Mouse (Mus musculus): ENCODE measurements around the gene Gjc1. TPM values are rescaled to one million over a fixed set of nuclear protein-coding genes. Genes with fewer than 3 reads are reported as not detected.

Gjc1 gene
- polyA plus RNA-seq, 1 experiment from 2014 or later = 24.9 TPM

- Histone ChIP-seq H3K9ac (ENCODE audit: low read depth, low read length) (peak overlapping the region; percentile 60; the same call in 1 of the 2 replicates), H3K27ac (ENCODE audit: low read length) (no peak overlapping the region), H3K36me3 (ENCODE audit: control insufficient read depth, insufficient read depth, low read length) (no peaks in the 10 kb centered on the region), H3K9me3 (ENCODE audit: control insufficient read depth, low read length) (no peaks in the 10 kb centered on the region), H3K27me3 (replicated peaks; ENCODE audit: control insufficient read depth, insufficient read depth, low read length) (no peaks in the 10 kb centered on the region), H3K4me1 (ENCODE audit: control insufficient read depth, insufficient read depth, low read length) (peaks cover 16% of the 10 kb centered on the region), H3K4me2 (ENCODE audit: low read depth, low read length) (0 out of 2 replicates have a peak overlapping the region, but pooled peaks have one; percentile 52), H3K4me3 (ENCODE audit: low read length) (no peak overlapping the region)
- WGBS = 45% methylated on average over 14 of the region's 14 CpGs
- ATAC-seq = no peak
Observed at GRCm38 (mm10) chr11:102778165-102778564, 41.3 kb downstream of the Gjc1 start.

GRCm38 (mm10) chr11:102777598-102777997, 41.9 kb downstream of the Gjc1 start:
- Histone ChIP-seq H3K9me3 (ENCODE audit: control insufficient read depth, low read length) (no peaks in the 10 kb centered on the region), H3K9ac (ENCODE audit: low read depth, low read length) (peak overlapping the region; percentile 60), H3K27me3 (replicated peaks; ENCODE audit: control insufficient read depth, insufficient read depth, low read length) (no peaks in the 10 kb centered on the region), H3K27ac (ENCODE audit: low read length) (no peak overlapping the region), H3K36me3 (ENCODE audit: control insufficient read depth, insufficient read depth, low read length) (no peaks in the 10 kb centered on the region), H3K4me1 (ENCODE audit: control insufficient read depth, insufficient read depth, low read length) (peaks cover 16% of the 10 kb centered on the region), H3K4me3 (ENCODE audit: low read length) (peak overlapping the region; percentile 24; the same call in 1 of the 2 replicates), H3K4me2 (ENCODE audit: low read depth, low read length) (peak overlapping the region; percentile 52)
- ATAC-seq = no peak
- WGBS = 33% methylated on average over 21 of the region's 21 CpGs

- H3K9me3 ChIP-seq (ENCODE audit: control insufficient read depth, low read length) = no peaks in the 10 kb centered on the region
- no peaks in the 10 kb centered on the region for H3K27me3 ChIP-seq (replicated peaks; ENCODE audit: control insufficient read depth, insufficient read depth, low read length)
- peak overlapping the region; percentile 77; the same call in 1 of the 2 replicates for H3K27ac ChIP-seq (ENCODE audit: low read length)
- ATAC-seq = peak; percentile 90
- H3K4me3 ChIP-seq (ENCODE audit: low read length) = peak overlapping the region; percentile 66
- peaks cover 25% of the 10 kb centered on the region for H3K4me1 ChIP-seq (ENCODE audit: control insufficient read depth, insufficient read depth, low read length)
- H3K9ac ChIP-seq (ENCODE audit: low read depth, low read length) = peak overlapping the region; percentile 77
- under 1% methylated on average over 25 of the region's 25 CpGs for WGBS
- no peaks in the 10 kb centered on the region for H3K36me3 ChIP-seq (ENCODE audit: control insufficient read depth, insufficient read depth, low read length)
- H3K4me2 ChIP-seq (ENCODE audit: low read depth, low read length) = peak overlapping the region; percentile 99
Observed at GRCm38 (mm10) chr11:102774621-102775141, 44.8 kb downstream of the Gjc1 start.

GRCm38 (mm10) chr11:102773713-102774611, 45.5 kb downstream of the Gjc1 start:
- H3K27me3 ChIP-seq (replicated peaks; ENCODE audit: control insufficient read depth, insufficient read depth, low read length) = no peaks in the 10 kb centered on the region
- peak overlapping the region; percentile 66 for H3K4me3 ChIP-seq (ENCODE audit: low read length)
- H3K9me3 ChIP-seq (ENCODE audit: control insufficient read depth, low read length) = no peaks in the 10 kb centered on the region
- peak overlapping the region; percentile 77 for H3K27ac ChIP-seq (ENCODE audit: low read length)
- no peaks in the 10 kb centered on the region for H3K36me3 ChIP-seq (ENCODE audit: control insufficient read depth, insufficient read depth, low read length)
- H3K4me1 ChIP-seq (ENCODE audit: control insufficient read depth, insufficient read depth, low read length) = peaks cover 27% of the 10 kb centered on the region
- ATAC-seq = peak; percentile 45
- H3K4me2 ChIP-seq (ENCODE audit: low read depth, low read length) = peak overlapping the region; percentile 99
- peak overlapping the region; percentile 77 for H3K9ac ChIP-seq (ENCODE audit: low read depth, low read length)
- WGBS = under 1% methylated on average over 46 of the region's 46 CpGs

- Histone ChIP-seq H3K27me3 (replicated peaks; ENCODE audit: control insufficient read depth, insufficient read depth, low read length) (no peaks in the 10 kb centered on the region), H3K4me2 (ENCODE audit: low read depth, low read length) (no peak overlapping the region), H3K4me3 (ENCODE audit: low read length) (no peak overlapping the region), H3K27ac (ENCODE audit: low read length) (no peak overlapping the region), H3K9me3 (ENCODE audit: control insufficient read depth, low read length) (no peaks in the 10 kb centered on the region), H3K36me3 (ENCODE audit: control insufficient read depth, insufficient read depth, low read length) (no peaks in the 10 kb centered on the region), H3K9ac (ENCODE audit: low read depth, low read length) (no peak overlapping the region), H3K4me1 (ENCODE audit: control insufficient read depth, insufficient read depth, low read length) (peaks cover 20% of the 10 kb centered on the region)
- ATAC-seq = no peak
- WGBS = 70% methylated on average over 18 of the region's 18 CpGs
Observed at GRCm38 (mm10) chr11:102772771-102773700, 46.5 kb downstream of the Gjc1 start.

GRCm38 (mm10) chr11:102771916-102772714, 47.4 kb downstream of the Gjc1 start:
- H3K9ac ChIP-seq (ENCODE audit: low read depth, low read length) = no peak overlapping the region
- WGBS = 34% methylated on average over 16 of the region's 16 CpGs
- peaks cover 17% of the 10 kb centered on the region for H3K4me1 ChIP-seq (ENCODE audit: control insufficient read depth, insufficient read depth, low read length)
- no peaks in the 10 kb centered on the region for H3K36me3 ChIP-seq (ENCODE audit: control insufficient read depth, insufficient read depth, low read length)
- no peak for ATAC-seq
- no peak overlapping the region for H3K4me3 ChIP-seq (ENCODE audit: low read length)
- H3K27ac ChIP-seq (ENCODE audit: low read length) = no peak overlapping the region
- H3K9me3 ChIP-seq (ENCODE audit: control insufficient read depth, low read length) = no peaks in the 10 kb centered on the region
- H3K4me2 ChIP-seq (ENCODE audit: low read depth, low read length) = no peak overlapping the region
- no peaks in the 10 kb centered on the region for H3K27me3 ChIP-seq (replicated peaks; ENCODE audit: control insufficient read depth, insufficient read depth, low read length)

GRCm38 (mm10) chr11:102770662-102771435, 48.7 kb downstream of the Gjc1 start:
- Histone ChIP-seq H3K4me2 (ENCODE audit: low read depth, low read length) (no peak overlapping the region), H3K4me1 (ENCODE audit: control insufficient read depth, insufficient read depth, low read length) (peaks cover 17% of the 10 kb centered on the region), H3K9ac (ENCODE audit: low read depth, low read length) (0 out of 2 replicates have a peak overlapping the region, but pooled peaks have one; percentile 37), H3K27ac (ENCODE audit: low read length) (no peak overlapping the region), H3K27me3 (replicated peaks; ENCODE audit: control insufficient read depth, insufficient read depth, low read length) (no peaks in the 10 kb centered on the region), H3K36me3 (ENCODE audit: control insufficient read depth, insufficient read depth, low read length) (no peaks in the 10 kb centered on the region), H3K4me3 (ENCODE audit: low read length) (no peak overlapping the region), H3K9me3 (ENCODE audit: control insufficient read depth, low read length) (no peaks in the 10 kb centered on the region)
- WGBS = 37% methylated on average over 15 of the region's 15 CpGs
- ATAC-seq = no peak

GRCm38 (mm10) chr11:102769993-102770661, 49.4 kb downstream of the Gjc1 start:
- no peak for ATAC-seq
- Histone ChIP-seq H3K4me2 (ENCODE audit: low read depth, low read length) (no peak overlapping the region), H3K9ac (ENCODE audit: low read depth, low read length) (0 out of 2 replicates have a peak overlapping the region, but pooled peaks have one; percentile 37), H3K27me3 (replicated peaks; ENCODE audit: control insufficient read depth, insufficient read depth, low read length) (no peaks in the 10 kb centered on the region), H3K36me3 (ENCODE audit: control insufficient read depth, insufficient read depth, low read length) (no peaks in the 10 kb centered on the region), H3K4me3 (ENCODE audit: low read length) (no peak overlapping the region), H3K27ac (ENCODE audit: low read length) (no peak overlapping the region), H3K4me1 (ENCODE audit: control insufficient read depth, insufficient read depth, low read length) (peaks cover 14% of the 10 kb centered on the region), H3K9me3 (ENCODE audit: control insufficient read depth, low read length) (no peaks in the 10 kb centered on the region)
- 73% methylated on average over 12 of the region's 12 CpGs for WGBS
